Mouse (Mus musculus): ENCODE data around the gene Zmym2. TPM values are rescaled to one million over a fixed set of nuclear protein-coding genes. Genes with fewer than 3 reads are reported as not detected.
A peak's percentile ranks its signal among the peaks of the same experiment; 100 is the strongest.
"Not testable (repeated sequence)": the region's sequence is repeated elsewhere in the genome, so short reads cannot be mapped to it uniquely, and the experiment has no call there.

Zmym2 gene
- polyA plus RNA-seq, 1 experiment from 2014 or later: 30.2 TPM

DNA sequence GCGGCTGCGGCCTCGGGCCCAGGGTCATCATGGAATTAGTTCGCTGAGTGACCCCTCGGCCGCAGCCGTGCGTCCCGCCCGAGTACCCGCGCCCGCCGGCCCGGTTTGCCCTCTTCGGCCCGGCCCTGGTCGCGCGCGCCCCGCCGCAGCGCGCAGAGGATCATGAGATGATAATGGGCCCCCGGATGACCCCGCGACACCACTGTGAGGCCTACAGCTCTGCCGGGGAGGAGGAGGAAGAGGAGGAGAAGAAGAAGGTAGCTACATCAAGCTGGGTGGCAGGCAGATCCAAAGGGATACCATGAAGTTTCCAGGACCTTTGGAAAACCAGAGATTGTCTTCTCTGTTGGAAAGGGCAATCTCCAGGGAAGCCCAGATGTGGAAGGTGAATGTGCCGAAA lies 21.3 kb upstream of the Zmym2 start:
- H3K4me3 ChIP-seq (ENCODE audit: control insufficient read depth in 1 of 2, insufficient read depth in 1 of 2, low read depth in 1 of 2, low read length in 2 of 2): peak overlapping the region; percentile 39 to 41
- H3K27ac ChIP-seq (replicated peaks in 1 of 2; ENCODE audit: control insufficient read depth in 1 of 2, insufficient read depth in 1 of 2, low read depth in 2 of 2, low read length in 2 of 2); ATAC-seq (ENCODE audit: insufficient number of reproducible peaks, insufficient read depth, low FRiP score, low read depth); H3K36me3 ChIP-seq (ENCODE audit: control insufficient read depth, insufficient read depth, low read length); H3K4me1 ChIP-seq (ENCODE audit: control insufficient read depth in 2 of 2, insufficient read depth in 2 of 2, low read length in 2 of 2); H3K9me3 ChIP-seq (ENCODE audit: control insufficient read depth, low read length): not testable (repeated sequence)
- peak overlapping the region; percentile 74 for H3K4me2 ChIP-seq (ENCODE audit: low read length)
- WGBS: 3% methylated on average over 30 of the region's 30 CpGs
- peak overlapping the region; percentile 61 for H3K9ac ChIP-seq (ENCODE audit: low read length)
- peaks cover 14% of the 10 kb centered on the region for H3K27me3 ChIP-seq (ENCODE audit: control insufficient read depth, insufficient read depth, low read length)

DNA sequence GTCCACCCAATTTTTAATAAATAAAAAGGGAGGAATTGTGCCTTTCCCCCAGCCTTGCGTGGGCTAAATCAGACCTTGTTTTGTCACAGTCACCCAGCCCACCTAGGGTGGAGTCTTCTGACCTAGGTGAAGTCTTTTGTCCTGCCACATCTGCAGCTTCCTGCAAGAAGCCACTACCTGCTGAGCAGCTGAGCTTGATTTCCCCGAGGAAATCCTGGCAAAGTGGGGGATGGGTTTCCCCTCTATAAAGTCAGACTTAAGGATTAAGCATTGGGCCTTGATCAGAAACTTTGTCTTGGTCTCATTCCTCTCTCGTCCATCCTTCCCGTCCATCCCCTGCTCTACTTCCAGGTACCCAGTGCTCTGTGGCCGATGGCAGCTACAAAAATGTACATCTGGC lies 12.9 kb upstream of the Zmym2 start:
- no peak overlapping the region for H3K4me2 ChIP-seq (ENCODE audit: low read length)
- H3K27me3 ChIP-seq (ENCODE audit: control insufficient read depth, insufficient read depth, low read length): no peaks in the 10 kb centered on the region
- no peak for ATAC-seq (ENCODE audit: insufficient number of reproducible peaks, insufficient read depth, low FRiP score, low read depth)
- 0 out of 2 replicates have a peak, but pooled peaks cover 5% of the 10 kb centered on the region for H3K9me3 ChIP-seq (ENCODE audit: control insufficient read depth, low read length)
- H3K4me1 ChIP-seq (ENCODE audit: control insufficient read depth in 2 of 2, insufficient read depth in 2 of 2, low read length in 2 of 2): no peaks in the 10 kb centered on the region
- H3K9ac ChIP-seq (ENCODE audit: low read length): no peak overlapping the region
- H3K4me3 ChIP-seq (ENCODE audit: control insufficient read depth in 1 of 2, insufficient read depth in 1 of 2, low read depth in 1 of 2, low read length in 2 of 2): no peak overlapping the region
- 77% methylated on average over 5 of the region's 5 CpGs for WGBS
- no peak overlapping the region for H3K27ac ChIP-seq (replicated peaks in 1 of 2; ENCODE audit: control insufficient read depth in 1 of 2, insufficient read depth in 1 of 2, low read depth in 2 of 2, low read length in 2 of 2)
- H3K36me3 ChIP-seq (ENCODE audit: control insufficient read depth, insufficient read depth, low read length): no peaks in the 10 kb centered on the region

DNA sequence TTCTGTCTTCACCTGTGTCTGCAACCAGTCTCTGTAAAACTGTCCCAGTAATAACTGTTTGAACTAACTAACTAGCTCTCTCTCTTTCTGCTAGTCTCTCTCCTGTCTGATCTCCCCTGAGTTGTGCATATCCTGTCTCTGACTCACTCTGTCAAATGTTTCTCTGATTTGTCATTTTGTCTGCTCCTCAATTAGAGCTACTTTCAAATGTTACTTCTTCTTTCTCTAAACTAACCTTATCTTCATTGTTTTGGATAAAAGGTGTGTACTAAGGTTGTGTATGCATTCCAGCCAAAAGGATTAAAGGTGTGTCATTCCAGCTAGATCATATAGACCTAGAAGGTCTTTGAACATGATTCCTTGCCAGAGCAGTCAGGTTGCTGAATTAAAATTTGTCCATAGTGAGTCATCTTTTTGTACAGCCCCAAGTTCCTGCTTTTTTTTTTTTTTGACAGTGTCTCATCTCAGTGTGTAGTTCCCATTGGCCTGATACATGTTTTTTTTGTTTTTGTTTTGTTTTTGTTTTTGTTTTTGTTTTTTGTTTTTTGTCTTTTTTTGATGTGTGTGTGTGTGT lies 10.8 kb upstream of the Zmym2 start:
- H3K27ac ChIP-seq (replicated peaks in 1 of 2; ENCODE audit: control insufficient read depth in 1 of 2, insufficient read depth in 1 of 2, low read depth in 2 of 2, low read length in 2 of 2): no peak overlapping the region
- H3K4me1 ChIP-seq (ENCODE audit: control insufficient read depth in 2 of 2, insufficient read depth in 2 of 2, low read length in 2 of 2): no peaks in the 10 kb centered on the region
- H3K27me3 ChIP-seq (ENCODE audit: control insufficient read depth, insufficient read depth, low read length): no peaks in the 10 kb centered on the region
- 0 out of 2 replicates have a peak, but pooled peaks cover 2% of the 10 kb centered on the region for H3K9me3 ChIP-seq (ENCODE audit: control insufficient read depth, low read length)
- no peak overlapping the region for H3K9ac ChIP-seq (ENCODE audit: low read length)
- H3K4me2 ChIP-seq (ENCODE audit: low read length): no peak overlapping the region
- H3K4me3 ChIP-seq (ENCODE audit: control insufficient read depth in 1 of 2, insufficient read depth in 1 of 2, low read depth in 1 of 2, low read length in 2 of 2): no peak overlapping the region
- no peaks in the 10 kb centered on the region for H3K36me3 ChIP-seq (ENCODE audit: control insufficient read depth, insufficient read depth, low read length)
- no peak for ATAC-seq (ENCODE audit: insufficient number of reproducible peaks, insufficient read depth, low FRiP score, low read depth)

DNA sequence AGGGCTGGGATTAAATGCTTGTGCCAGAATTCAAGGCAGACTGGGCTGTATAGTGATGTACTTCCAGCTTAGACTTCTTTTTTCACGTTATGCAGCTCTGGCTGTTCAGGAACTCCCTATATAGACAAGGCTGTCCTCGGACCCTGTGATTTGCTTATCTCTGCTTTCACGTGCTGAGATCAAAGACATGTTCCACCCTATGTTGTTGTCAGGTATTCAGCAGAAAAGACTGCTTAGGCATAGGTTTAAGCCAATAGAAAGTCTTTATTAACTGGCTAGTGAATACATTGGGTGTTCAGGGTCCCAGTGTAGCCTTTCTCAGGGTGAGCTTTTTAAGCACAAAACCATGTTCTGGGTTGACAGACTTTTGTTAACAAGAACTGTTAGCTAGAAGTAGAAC lies 5.2 kb upstream of the Zmym2 start:
- Histone ChIP-seq H3K9ac (ENCODE audit: low read length) (no peak overlapping the region), H3K9me3 (ENCODE audit: control insufficient read depth, low read length) (peaks cover 2% of the 10 kb centered on the region; the same call in 1 of the 2 replicates), H3K4me3 (ENCODE audit: control insufficient read depth in 1 of 2, insufficient read depth in 1 of 2, low read depth in 1 of 2, low read length in 2 of 2) (no peak overlapping the region), H3K36me3 (ENCODE audit: control insufficient read depth, insufficient read depth, low read length) (no peaks in the 10 kb centered on the region), H3K4me1 (ENCODE audit: control insufficient read depth in 2 of 2, insufficient read depth in 2 of 2, low read length in 2 of 2) (no peaks in the 10 kb centered on the region), H3K27ac (replicated peaks in 1 of 2; ENCODE audit: control insufficient read depth in 1 of 2, insufficient read depth in 1 of 2, low read depth in 2 of 2, low read length in 2 of 2) (no peak overlapping the region), H3K27me3 (ENCODE audit: control insufficient read depth, insufficient read depth, low read length) (no peaks in the 10 kb centered on the region), H3K4me2 (ENCODE audit: low read length) (no peak overlapping the region)
- WGBS: 24% methylated on average over 3 of the region's 3 CpGs
- ATAC-seq (ENCODE audit: insufficient number of reproducible peaks, insufficient read depth, low FRiP score, low read depth): no peak

DNA sequence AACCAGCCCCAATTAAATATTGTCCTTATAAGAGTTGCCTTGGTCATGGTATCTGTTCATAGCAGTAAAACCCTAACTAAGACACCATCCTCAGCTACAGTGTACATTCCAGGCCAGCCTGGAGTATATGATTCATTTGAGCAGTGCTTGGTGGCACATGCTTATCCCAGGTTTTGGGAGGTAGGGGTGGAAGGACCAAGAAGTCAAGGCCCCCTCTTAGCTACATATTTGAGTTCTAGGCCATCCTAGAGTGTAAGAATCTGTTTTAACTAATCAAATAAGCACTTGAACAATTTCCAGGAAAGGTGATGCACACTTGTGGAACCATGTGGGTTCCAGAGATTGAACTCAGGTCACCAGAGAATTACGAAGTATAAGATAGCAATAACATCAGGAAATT lies 3.0 kb upstream of the Zmym2 start:
- H3K9ac ChIP-seq (ENCODE audit: low read length): no peak overlapping the region
- H3K4me3 ChIP-seq (ENCODE audit: control insufficient read depth in 1 of 2, insufficient read depth in 1 of 2, low read depth in 1 of 2, low read length in 2 of 2): no peak overlapping the region
- peaks cover 1% of the 10 kb centered on the region; the same call in 1 of the 2 replicates for H3K36me3 ChIP-seq (ENCODE audit: control insufficient read depth, insufficient read depth, low read length)
- peaks cover under 1 to 2% of the 10 kb centered on the region in 2 experiments; a peak in 3 of 4 replicates for H3K4me1 ChIP-seq (ENCODE audit: control insufficient read depth in 2 of 2, insufficient read depth in 2 of 2, low read length in 2 of 2)
- peaks cover 2% of the 10 kb centered on the region; the same call in 1 of the 2 replicates for H3K9me3 ChIP-seq (ENCODE audit: control insufficient read depth, low read length)
- no peak overlapping the region for H3K27ac ChIP-seq (replicated peaks in 1 of 2; ENCODE audit: control insufficient read depth in 1 of 2, insufficient read depth in 1 of 2, low read depth in 2 of 2, low read length in 2 of 2)
- 79% methylated on average over 1 of the region's 1 CpGs for WGBS
- H3K4me2 ChIP-seq (ENCODE audit: low read length): no peak overlapping the region
- no peaks in the 10 kb centered on the region for H3K27me3 ChIP-seq (ENCODE audit: control insufficient read depth, insufficient read depth, low read length)
- ATAC-seq (ENCODE audit: insufficient number of reproducible peaks, insufficient read depth, low FRiP score, low read depth): no peak

DNA sequence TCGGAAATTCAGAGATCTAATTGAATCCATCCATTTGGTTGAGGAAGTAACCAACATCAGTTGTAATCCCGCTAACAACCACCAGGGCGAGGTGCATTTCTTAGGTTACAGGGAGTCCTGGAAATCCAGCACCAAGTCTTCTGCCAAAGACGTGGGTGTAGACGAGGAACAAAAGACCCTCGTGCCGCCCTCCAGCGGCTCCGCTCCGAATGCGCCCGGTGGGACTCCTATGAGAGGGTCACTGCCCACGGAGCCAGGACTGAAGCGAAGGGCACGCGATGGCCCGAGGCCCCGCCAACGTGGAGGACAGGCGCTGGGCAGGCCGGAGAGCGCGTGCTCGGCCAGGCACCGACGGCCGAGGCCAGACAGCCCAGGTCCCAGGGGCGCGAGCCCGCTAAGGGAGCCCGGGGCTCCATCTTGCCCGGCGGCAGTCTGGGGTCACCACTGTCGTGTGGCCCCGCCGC lies 1.1 kb upstream of the Zmym2 start:
- peak overlapping the region; percentile 91 to 92 for H3K27ac ChIP-seq (replicated peaks in 1 of 2; ENCODE audit: control insufficient read depth in 1 of 2, insufficient read depth in 1 of 2, low read depth in 2 of 2, low read length in 2 of 2)
- H3K36me3 ChIP-seq (ENCODE audit: control insufficient read depth, insufficient read depth, low read length): peaks cover 18% of the 10 kb centered on the region
- peak overlapping the region; percentile 73 for H3K4me2 ChIP-seq (ENCODE audit: low read length)
- WGBS: under 1% methylated on average over 35 of the region's 36 CpGs
- H3K27me3 ChIP-seq (ENCODE audit: control insufficient read depth, insufficient read depth, low read length): no peaks in the 10 kb centered on the region
- H3K9me3 ChIP-seq (ENCODE audit: control insufficient read depth, low read length): peaks cover 2% of the 10 kb centered on the region; the same call in 1 of the 2 replicates
- H3K9ac ChIP-seq (ENCODE audit: low read length): peak overlapping the region; percentile 77
- H3K4me1 ChIP-seq (ENCODE audit: control insufficient read depth in 2 of 2, insufficient read depth in 2 of 2, low read length in 2 of 2): peaks cover 2 to 5% of the 10 kb centered on the region in 2 experiments; a peak in 3 of 4 replicates
- ATAC-seq (ENCODE audit: insufficient number of reproducible peaks, insufficient read depth, low FRiP score, low read depth): peak; percentile 24
- peak overlapping the region; percentile 54 to 72 for H3K4me3 ChIP-seq (ENCODE audit: control insufficient read depth in 1 of 2, insufficient read depth in 1 of 2, low read depth in 1 of 2, low read length in 2 of 2)

DNA sequence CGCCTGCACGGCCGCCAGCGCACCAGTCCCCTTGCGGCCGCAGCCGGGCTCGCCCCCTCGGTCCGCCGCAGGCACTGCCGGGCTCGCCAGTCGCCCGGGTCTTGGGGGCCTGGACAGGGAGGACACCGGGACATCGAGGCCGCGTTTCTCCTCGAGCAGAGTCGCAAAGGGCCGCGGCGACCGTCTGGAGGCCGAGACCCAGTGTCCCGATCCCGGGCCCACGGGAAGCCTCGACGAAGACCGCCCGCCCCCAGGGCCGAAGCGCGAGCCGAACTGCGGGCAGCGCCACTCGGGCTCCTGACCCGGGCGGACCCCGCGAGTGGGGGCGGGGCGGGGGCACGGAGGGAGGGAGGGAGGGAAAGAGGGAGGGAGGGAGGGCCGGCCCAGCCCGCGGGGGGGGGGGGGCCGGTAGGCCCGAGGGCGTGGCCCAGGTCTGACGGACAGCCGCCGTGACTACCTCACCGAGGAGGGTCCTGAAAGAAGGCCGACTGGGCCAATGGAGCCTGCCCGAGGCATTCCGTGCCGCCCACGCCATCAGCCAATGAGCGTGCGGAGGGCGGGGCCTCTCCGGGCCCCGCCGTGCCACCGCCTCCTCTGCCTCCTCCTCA lies 363 bp upstream of the Zmym2 start:
- Histone ChIP-seq H3K9ac (ENCODE audit: low read length) (peak overlapping the region; percentile 77), H3K4me2 (ENCODE audit: low read length) (peak overlapping the region; percentile 73), H3K27ac (replicated peaks in 1 of 2; ENCODE audit: control insufficient read depth in 1 of 2, insufficient read depth in 1 of 2, low read depth in 2 of 2, low read length in 2 of 2) (peak overlapping the region; percentile 91 to 92), H3K36me3 (ENCODE audit: control insufficient read depth, insufficient read depth, low read length) (peaks cover 24% of the 10 kb centered on the region), H3K4me3 (ENCODE audit: control insufficient read depth in 1 of 2, insufficient read depth in 1 of 2, low read depth in 1 of 2, low read length in 2 of 2) (peak overlapping the region; percentile 72 to 84)
- H3K9me3 ChIP-seq (ENCODE audit: control insufficient read depth, low read length); H3K4me1 ChIP-seq (ENCODE audit: control insufficient read depth in 2 of 2, insufficient read depth in 2 of 2, low read length in 2 of 2); H3K27me3 ChIP-seq (ENCODE audit: control insufficient read depth, insufficient read depth, low read length): not testable (repeated sequence)
- 0% methylated on average over 20 of the region's 69 CpGs for WGBS
- ATAC-seq (ENCODE audit: insufficient number of reproducible peaks, insufficient read depth, low FRiP score, low read depth): peak; percentile 96
